Mouse (Mus musculus) G1E (cell line): ENCODE results near the gene Gm26602. TPM values are rescaled to one million over a fixed set of nuclear protein-coding genes. Genes with fewer than 3 reads are reported as not detected.

ENCODE experiments used
- ATAC-seq: 2 replicates; pipeline ENCODE4 v1.8.0; 2016; ENCODE audit warnings: mild to moderate bottlenecking; ENCODE audit not compliant: insufficient number of reproducible peaks, poor library complexity, low FRiP score, severe bottlenecking; ENCODE audit errors: extremely low read depth
- DNase-seq: peaks from one replicate; pipeline ENCODE4 v3.0.0; 2012; ENCODE audit warnings: low spot score
- H3K27me3 ChIP-seq: 2 replicates; pipeline ENCODE4 v1.6.1; 2012; ENCODE audit warnings: mild to moderate bottlenecking, low read length, inconsistent platforms; ENCODE audit not compliant: insufficient read depth
- H3K36me3 ChIP-seq: replicated peaks from 2 replicates; pipeline ENCODE3; 2012; ENCODE audit warnings: mild to moderate bottlenecking, inconsistent platforms
- H3K4me1 ChIP-seq: 2 replicates; pipeline ENCODE4 v1.6.1; 2012; ENCODE audit warnings: low read depth, low read length, inconsistent platforms, mixed read lengths; ENCODE audit not compliant: insufficient read depth
- H3K4me3 ChIP-seq: 2 replicates; pipeline ENCODE4 v1.5.1; 2012; ENCODE audit warnings: low read depth, mild to moderate bottlenecking, inconsistent platforms, low read length, moderate library complexity, mixed read lengths
- H3K9me3 ChIP-seq: replicated peaks from 2 replicates; pipeline ENCODE4 v1.6.1; 2012; ENCODE audit warnings: inconsistent platforms
- CTCF ChIP-seq: IDR thresholded peaks from 2 replicates; pipeline ENCODE4 v1.5.1; 2012; ENCODE audit warnings: low read depth, low read length, inconsistent platforms, mixed read lengths
- GATA1 ChIP-seq: IDR thresholded peaks from 2 replicates; pipeline ENCODE4 v1.6.1; 2012; ENCODE audit warnings: borderline replicate concordance, low read length, inconsistent platforms, mixed read lengths
- GATA2 ChIP-seq: IDR thresholded peaks from 2 replicates; pipeline ENCODE4 v1.6.1; 2012; ENCODE audit warnings: low read depth, low read length, inconsistent platforms, borderline replicate concordance
- POLR2AphosphoS5 ChIP-seq: IDR thresholded peaks from 2 replicates; pipeline ENCODE4 v1.6.1; 2012; ENCODE audit warnings: low read depth, low read length, inconsistent platforms; ENCODE audit not compliant: insufficient replicate concordance
- TAL1 ChIP-seq: conservative IDR thresholded peaks from 2 replicates; pipeline ENCODE4 v1.6.1; 2012; ENCODE audit warnings: low read depth, low read length, inconsistent platforms, mixed read lengths
- polyA plus RNA-seq: library from polyadenylated mRNA; stranded (reverse); fragments of >175 nt; gene quantifications from 2 replicates; pipeline ENCODE4 v1.2.3, GENCODE M21; 2012
- total RNA-seq, 2 experiments: library from RNA; stranded (forward) in 1 of 2; stranded (reverse) in 1 of 2; fragments of 200-1000 nt in 1 of 2; fragments of >200 nt in 1 of 2; fragmentation: Nextera tagmentation in 1 of 2; gene quantifications; 2 replicates each; pipeline ENCODE4 v1.2.3; 2014 to 2017

Gene Gm26602
- not detected in 2 replicates for total RNA-seq (2014; fragmentation: Nextera tagmentation)
- total RNA-seq (2017), result not detected in 2 replicates
- polyA plus RNA-seq, result 0.41 and 1.0 TPM in 2 replicates

DNA sequence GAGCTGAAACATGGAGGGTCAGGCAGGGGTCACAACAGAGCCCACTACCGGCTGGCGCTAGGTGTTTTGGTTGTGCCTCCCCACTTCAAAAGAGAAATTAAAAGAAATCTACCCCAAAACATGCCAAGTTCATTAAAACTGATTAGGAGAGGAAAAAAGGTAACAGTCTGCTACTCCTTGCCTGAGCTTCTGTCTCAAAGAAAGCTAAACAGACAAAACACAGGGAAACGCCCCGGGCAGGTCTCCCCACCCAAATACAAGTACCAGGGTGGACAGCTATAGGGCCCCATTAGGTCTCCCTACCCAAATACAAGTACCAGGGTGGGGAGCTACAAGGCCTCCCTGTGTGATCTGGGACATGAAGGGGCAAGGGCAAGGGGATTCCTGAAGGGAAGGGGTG, at the start of gene Gm26602:
Gene Gm26602, plus strand, starts transcription at position 301 of the 400 bp plus-strand sequence.
- Histone ChIP-seq H3K36me3 (peaks cover 74% of the 10 kb centered on the region), H3K27me3 (no peaks in the 10 kb centered on the region), H3K4me3 (no peak within 1 kb of the TSS), H3K4me1 (peaks cover 72% of the 10 kb centered on the region), H3K9me3 (no peaks in the 10 kb centered on the region)
- TF ChIP-seq CTCF (no peak), POLR2AphosphoS5 (no peak), GATA1 (no peak), GATA2 (no peak), TAL1 (no peak)
- ATAC-seq (no peak), DNase-seq (no peak)

DNA sequence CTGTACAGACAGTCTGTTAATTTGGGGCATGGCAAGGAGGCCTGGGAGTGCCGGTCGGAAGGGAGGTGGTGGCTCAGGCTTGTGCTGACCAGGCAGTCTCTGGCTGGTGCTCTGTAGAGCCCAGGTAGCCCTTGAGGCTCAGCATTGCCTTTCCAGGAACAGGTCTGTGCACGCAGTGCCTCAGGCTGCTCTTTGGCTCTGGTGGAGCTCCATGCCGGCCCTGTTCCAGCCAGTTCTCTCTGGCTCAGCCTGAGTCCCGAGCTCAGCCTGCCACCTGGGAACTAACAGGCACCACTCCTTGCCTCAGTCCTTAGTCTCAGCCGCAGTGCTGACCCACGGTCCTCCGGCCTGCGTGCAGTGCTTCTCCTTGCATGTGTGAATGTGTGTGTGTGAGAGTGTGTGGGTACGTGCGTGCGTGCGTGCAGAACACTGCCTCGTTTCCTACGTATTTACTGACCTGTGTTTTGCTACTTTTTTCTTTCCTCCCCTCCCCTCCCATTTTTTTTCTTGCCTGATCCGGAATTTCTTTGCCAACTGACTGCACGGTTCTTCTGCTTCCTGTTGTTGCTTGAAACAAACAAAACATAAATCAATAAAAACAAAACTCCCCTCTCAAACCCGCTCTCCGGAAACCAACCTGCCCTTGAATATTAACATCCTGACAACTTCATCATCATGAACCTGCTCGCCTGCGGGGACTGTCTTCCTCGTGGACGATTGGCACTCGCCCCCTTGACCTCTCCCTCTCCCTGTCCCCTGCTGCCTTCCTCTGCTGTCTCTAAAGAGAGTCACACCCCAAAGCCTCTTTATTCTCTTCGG, 49.2 kb upstream of the Gm26602 start:
- no peaks in the 10 kb centered on the region for H3K9me3 ChIP-seq
- TF ChIP-seq GATA2 (no peak), GATA1 (no peak), TAL1 (no peak), CTCF (no peak), POLR2AphosphoS5 (no peak)
- peaks cover 83% of the 10 kb centered on the region for H3K4me1 ChIP-seq
- H3K27me3 ChIP-seq, result peaks cover 3% of the 10 kb centered on the region; the same call in 1 of the 2 replicates
- H3K4me3 ChIP-seq, result peak overlapping the region; percentile 17; the same call in 1 of the 2 replicates
- DNase-seq (no peak), ATAC-seq (no peak)
- peaks cover 96% of the 10 kb centered on the region for H3K36me3 ChIP-seq

DNA sequence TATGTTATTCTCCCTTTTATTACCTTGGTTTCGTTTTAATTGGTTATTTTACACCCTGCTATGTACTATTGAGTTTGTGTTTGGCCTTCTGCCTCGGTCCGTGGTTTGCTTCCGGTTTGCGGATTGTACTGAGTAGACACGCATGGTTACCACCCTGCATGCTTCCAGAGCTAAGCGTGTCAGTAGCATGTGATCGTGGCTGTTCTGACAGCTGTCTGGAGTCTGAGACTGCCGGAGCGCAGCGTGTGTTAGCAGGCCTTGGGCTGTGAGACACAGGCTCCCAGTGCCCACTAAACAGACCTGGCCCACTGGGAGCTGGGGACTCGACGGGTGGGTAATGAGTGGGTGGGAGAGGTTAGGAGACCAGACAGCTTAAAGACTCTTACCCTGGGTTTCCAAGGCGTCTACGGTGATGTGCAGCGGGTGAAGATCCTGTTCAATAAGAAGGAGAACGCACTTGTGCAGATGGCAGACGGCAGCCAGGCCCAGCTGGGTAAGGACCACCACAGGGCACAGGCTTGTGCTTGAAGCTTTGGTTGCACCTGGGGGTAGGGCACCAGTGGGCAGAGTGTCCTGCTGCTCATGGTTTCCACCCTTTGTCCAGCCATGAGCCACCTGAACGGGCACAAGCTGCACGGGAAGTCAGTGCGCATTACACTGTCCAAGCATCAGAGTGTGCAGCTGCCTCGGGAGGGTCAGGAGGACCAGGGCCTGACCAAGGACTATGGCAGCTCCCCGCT, 48.4 kb upstream of the Gm26602 start:
- Histone ChIP-seq H3K27me3 (peaks cover 10% of the 10 kb centered on the region; the same call in 1 of the 2 replicates), H3K4me3 (no peak overlapping the region; the same call in 1 of the 2 replicates), H3K4me1 (peaks cover 82% of the 10 kb centered on the region), H3K9me3 (no peaks in the 10 kb centered on the region), H3K36me3 (peaks cover 91% of the 10 kb centered on the region)
- ATAC-seq (no peak), DNase-seq (no peak)
- TF ChIP-seq TAL1 (no peak), POLR2AphosphoS5 (no peak), GATA2 (no peak), CTCF (no peak)

DNA sequence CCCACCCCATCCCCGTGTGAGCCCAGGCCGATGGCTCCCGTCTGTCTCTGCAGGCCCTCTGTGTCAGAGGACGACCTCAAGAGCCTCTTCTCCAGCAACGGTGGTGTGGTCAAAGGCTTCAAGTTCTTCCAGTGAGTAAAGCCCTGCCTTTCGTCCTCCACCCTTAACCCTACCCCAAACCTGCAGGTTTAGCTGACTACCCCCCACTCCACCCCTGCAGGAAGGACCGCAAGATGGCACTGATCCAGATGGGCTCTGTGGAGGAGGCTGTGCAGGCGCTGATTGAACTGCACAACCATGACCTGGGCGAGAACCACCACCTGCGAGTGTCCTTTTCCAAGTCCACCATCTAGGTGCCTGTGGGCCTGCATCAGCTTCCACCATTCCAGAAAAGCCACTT, 47.7 kb upstream of the Gm26602 start:
- no peak for DNase-seq
- Histone ChIP-seq H3K4me1 (peaks cover 79% of the 10 kb centered on the region), H3K4me3 (no peak overlapping the region), H3K27me3 (peaks cover 13% of the 10 kb centered on the region; the same call in 1 of the 2 replicates), H3K36me3 (peaks cover 84% of the 10 kb centered on the region), H3K9me3 (no peaks in the 10 kb centered on the region)
- no peak for ATAC-seq
- TF ChIP-seq CTCF (no peak), GATA1 (no peak), POLR2AphosphoS5 (no peak), TAL1 (no peak), GATA2 (no peak)

DNA sequence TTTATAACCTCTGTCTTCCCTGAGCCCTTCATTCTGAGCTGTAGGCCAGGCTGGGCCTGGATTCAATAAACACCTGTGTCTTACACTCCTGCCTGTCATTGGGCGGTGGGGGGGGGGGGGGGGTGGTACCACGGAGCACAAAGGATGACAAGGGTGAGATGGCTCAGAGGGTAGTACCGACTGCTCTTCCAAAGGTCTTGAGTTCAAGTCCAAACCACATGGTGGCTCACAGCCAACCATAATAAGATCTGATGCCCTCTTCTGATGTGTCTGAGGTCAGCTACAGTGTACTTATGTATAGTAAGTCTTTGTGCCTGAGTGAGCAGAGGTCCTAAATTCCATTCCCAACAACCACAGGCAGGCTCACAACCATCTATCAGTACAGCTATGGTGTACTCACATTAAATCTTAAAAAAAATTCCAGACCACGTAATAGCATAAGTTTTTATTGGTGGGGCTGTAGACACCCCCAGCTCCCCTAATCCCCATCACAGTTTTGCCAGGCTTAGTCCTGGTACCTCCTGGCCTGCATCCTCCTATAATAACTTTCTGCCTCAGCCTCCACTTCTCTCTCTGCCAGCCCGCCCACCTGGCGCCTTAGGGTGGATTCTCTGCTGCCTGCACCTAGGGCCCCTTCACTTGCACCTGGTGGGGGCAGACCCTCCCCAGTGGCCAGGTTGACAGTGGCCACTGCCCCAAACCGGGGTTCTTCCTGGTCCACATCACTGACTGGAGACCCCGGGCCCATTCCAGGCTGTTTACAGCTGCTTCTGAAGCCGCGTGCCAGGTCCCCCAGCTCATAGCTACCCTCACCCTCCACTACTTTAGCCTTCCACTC, 46.1 kb upstream of the Gm26602 start:
- peaks cover 68% of the 10 kb centered on the region for H3K36me3 ChIP-seq
- H3K4me1 ChIP-seq, result peaks cover 62% of the 10 kb centered on the region
- ATAC-seq (no peak), DNase-seq (no peak)
- no peaks in the 10 kb centered on the region for H3K9me3 ChIP-seq
- H3K4me3 ChIP-seq, result peak overlapping the region; percentile 6; the same call in 1 of the 2 replicates
- H3K27me3 ChIP-seq, result peaks cover 19% of the 10 kb centered on the region
- TF ChIP-seq GATA1, result no peak
- no peak for TF ChIP-seq CTCF
- no peak for TF ChIP-seq TAL1
- no peak for TF ChIP-seq GATA2
- TF ChIP-seq POLR2AphosphoS5, result no peak; the same call in 1 of the 2 replicates
